Mouse (Mus musculus): ENCODE results near the gene Pdzd7.

GRCm38 (mm10) chr19:45081841-45082550 is 36.5 kb upstream of the Pdzd7 start:
- TF ChIP-seq CTCF (IDR thresholded peaks at IDR 0.05; ENCODE audit: borderline replicate concordance, insufficient read depth, low read length) (no peak), POLR2A (IDR thresholded peaks at IDR 0.05; ENCODE audit: low read depth, low read length) (no peak)
